Mouse (Mus musculus): ENCODE measurements around the gene Frmd4a. TPM values are rescaled to one million over a fixed set of nuclear protein-coding genes. Genes with fewer than 3 reads are reported as not detected.
A peak's percentile ranks its signal among the peaks of the same experiment; 100 is the strongest.

Frmd4a gene
- total RNA-seq, 2 experiments from 2014 or later = 113 to 118 TPM

GRCm38 (mm10) chr2:4629470-4629869, 612.0 kb downstream of the Frmd4a start:
- intact Hi-C loops (cut with DNase I) = no loop called here

GRCm38 (mm10) chr2:4630197-4630835, 612.8 kb downstream of the Frmd4a start:
- intact Hi-C loops (cut with DNase I) = no loop called here
- no peak for DNase-seq (ENCODE audit: extremely low spot score in 1 of 2, low spot score in 2 of 2)

More at GRCm38 (mm10) chr2:4629470-4629869, 612.0 kb downstream of the Frmd4a start:
- DNase-seq (ENCODE audit: extremely low spot score in 1 of 2, low spot score in 2 of 2) = no peak

- DNase-seq (ENCODE audit: extremely low spot score in 1 of 2, low spot score in 2 of 2) = no peak
- intact Hi-C loops (cut with DNase I) = no loop called here
Observed at GRCm38 (mm10) chr2:4635804-4636203, 618.3 kb downstream of the Frmd4a start.

GRCm38 (mm10) chr2:4636656-4637055, 619.1 kb downstream of the Frmd4a start:
- intact Hi-C loops (cut with DNase I) = no loop called here
- DNase-seq (ENCODE audit: extremely low spot score in 1 of 2, low spot score in 2 of 2) = no peak

- intact Hi-C loops (cut with DNase I) = no loop called here
- DNase-seq (ENCODE audit: extremely low spot score in 1 of 2, low spot score in 2 of 2) = no peak
Observed at GRCm38 (mm10) chr2:4638189-4638588, 620.7 kb downstream of the Frmd4a start.

- intact Hi-C loops (cut with DNase I) = no loop called here
- DNase-seq (ENCODE audit: extremely low spot score in 1 of 2, low spot score in 2 of 2) = no peak
Observed at GRCm38 (mm10) chr2:4645066-4645465, 627.5 kb downstream of the Frmd4a start.

GRCm38 (mm10) chr2:4648094-4648493, 630.6 kb downstream of the Frmd4a start:
- DNase-seq (ENCODE audit: extremely low spot score in 1 of 2, low spot score in 2 of 2) = no peak
- intact Hi-C loops (cut with DNase I) = no loop called here

- DNase-seq (ENCODE audit: extremely low spot score in 1 of 2, low spot score in 2 of 2) = no peak
- intact Hi-C loops (cut with DNase I) = loop anchor here (5.0 kb wide), 1 partner anchor 213 kb away; no protein-coding TSS in a partner anchor
Observed at GRCm38 (mm10) chr2:4649646-4650045, 632.1 kb downstream of the Frmd4a start.

- intact Hi-C loops (cut with DNase I) = loop anchor here (5.0 kb wide), 1 partner anchor 211 kb away; no protein-coding TSS in a partner anchor
- peak; percentile 82 to 89 for DNase-seq (ENCODE audit: extremely low spot score in 1 of 2, low spot score in 2 of 2)
Observed at GRCm38 (mm10) chr2:4651500-4652285, 634.2 kb downstream of the Frmd4a start, which contains the start of gene Prpf18. TSS of gene Prpf18 (minus strand) at chr2:4652113.

GRCm38 (mm10) chr2:4660677-4661076, 643.2 kb downstream of the Frmd4a start:
- intact Hi-C loops (cut with DNase I) = no loop called here
- DNase-seq (ENCODE audit: extremely low spot score in 1 of 2, low spot score in 2 of 2) = no peak
